Mouse (Mus musculus) neural tube, embryonic 14.5 days (tissue): ENCODE data around the gene Sorcs1. TPM values are rescaled to one million over a fixed set of nuclear protein-coding genes. Genes with fewer than 3 reads are reported as not detected.

ENCODE experiments used
- ATAC-seq: fragments of 200-750 bp; cut with Nextera tagmentation; 2 replicates; pipeline ENCODE4 v1.8.0; 2017; ENCODE audit warnings: low read depth, mild to moderate bottlenecking, moderate TSS enrichment, moderate library complexity
- H3K27ac ChIP-seq: fragments of 300-500 bp; sonication (generic); 2 replicates; pipeline ENCODE4 v1.5.1; 2014; ENCODE audit warnings: low read depth, mild to moderate bottlenecking, control low read depth, low read length, moderate library complexity, mixed read lengths
- H3K27me3 ChIP-seq: fragments of 300-500 bp; sonication (generic); 2 replicates; pipeline ENCODE4 v1.6.1; 2014; ENCODE audit warnings: low read length; ENCODE audit not compliant: control insufficient read depth, insufficient read depth
- H3K36me3 ChIP-seq: fragments of 300-500 bp; sonication (generic); 2 replicates; pipeline ENCODE4 v1.6.1; 2014; ENCODE audit warnings: low read length, mixed read lengths; ENCODE audit not compliant: control insufficient read depth, insufficient read depth
- H3K4me1 ChIP-seq: fragments of 300-500 bp; sonication (generic); 2 replicates; pipeline ENCODE4 v1.6.1; 2014; ENCODE audit warnings: low read length; ENCODE audit not compliant: control insufficient read depth, insufficient read depth
- H3K4me2 ChIP-seq: fragments of 300-500 bp; sonication (generic); 2 replicates; pipeline ENCODE4 v1.6.1; 2014; ENCODE audit warnings: mild to moderate bottlenecking, low read depth, low read length, control low read depth
- H3K4me3 ChIP-seq: fragments of 300-500 bp; sonication (generic); 2 replicates; pipeline ENCODE4 v1.5.1; 2014; ENCODE audit warnings: low read depth, low read length, control low read depth, mixed read lengths
- H3K9ac ChIP-seq: fragments of 300-500 bp; sonication (generic); replicated peaks from 2 replicates; pipeline ENCODE4 v1.6.1; 2014; ENCODE audit warnings: low read depth, mild to moderate bottlenecking, control low read depth, low read length, mixed read lengths
- H3K9me3 ChIP-seq: fragments of 300-500 bp; sonication (generic); 2 replicates; pipeline ENCODE4 v1.6.1; 2016; ENCODE audit warnings: low read length; ENCODE audit not compliant: control insufficient read depth
- WGBS: fragments of 180-500 bp; shearing (Covaris S2); extraction: QIAGEN DNeasy Blood & Tissue Kit; methylation state at CpG from one replicate; pipeline ENCODE4 v1.1.7; 2014; 5-methylcytosine and 5-hydroxymethylcytosine counted together
- polyA plus RNA-seq: library from polyadenylated mRNA; unstranded; fragments of >200 nt; fragmentation: Nextera tagmentation; extraction: Ambion mirVana; gene quantifications from 2 replicates; pipeline ENCODE4 v1.2.1, GENCODE M21; 2014

Gene Sorcs1
- polyA plus RNA-seq, 1 experiment from 2014 or later: 17.9 TPM

GRCm38 (mm10) chr19:50294205-50294604 is 384.2 kb downstream of the Sorcs1 start:
- H3K4me3 ChIP-seq: no peak overlapping the region
- H3K9ac ChIP-seq: no peak overlapping the region
- H3K36me3 ChIP-seq: no peaks in the 10 kb centered on the region
- no peaks in the 10 kb centered on the region for H3K27me3 ChIP-seq
- no peaks in the 10 kb centered on the region for H3K9me3 ChIP-seq
- WGBS: 95% methylated on average over 7 of the region's 7 CpGs
- H3K4me2 ChIP-seq: no peak overlapping the region
- no peak for ATAC-seq
- no peaks in the 10 kb centered on the region for H3K4me1 ChIP-seq
- H3K27ac ChIP-seq: no peak overlapping the region

GRCm38 (mm10) chr19:50264450-50264849 is 414.0 kb downstream of the Sorcs1 start:
- 90% methylated on average over 1 of the region's 1 CpGs for WGBS
- no peaks in the 10 kb centered on the region for H3K4me1 ChIP-seq
- no peaks in the 10 kb centered on the region for H3K36me3 ChIP-seq
- H3K27me3 ChIP-seq: no peaks in the 10 kb centered on the region
- no peak for ATAC-seq
- H3K4me3 ChIP-seq: no peak overlapping the region
- no peaks in the 10 kb centered on the region for H3K9me3 ChIP-seq
- H3K9ac ChIP-seq: no peak overlapping the region
- no peak overlapping the region for H3K4me2 ChIP-seq
- no peak overlapping the region for H3K27ac ChIP-seq

- H3K27ac ChIP-seq: no peak overlapping the region
- no peaks in the 10 kb centered on the region for H3K9me3 ChIP-seq
- H3K27me3 ChIP-seq: no peaks in the 10 kb centered on the region
- H3K36me3 ChIP-seq: no peaks in the 10 kb centered on the region
- no peak; the same call in 1 of the 2 replicates for ATAC-seq
- H3K4me3 ChIP-seq: no peak overlapping the region
- H3K4me1 ChIP-seq: no peaks in the 10 kb centered on the region
- no peak overlapping the region for H3K4me2 ChIP-seq
- no peak overlapping the region for H3K9ac ChIP-seq
- WGBS: 43% methylated on average over 16 of the region's 16 CpGs
Measured at GRCm38 (mm10) chr19:50258718-50259413, 419.6 kb downstream of the Sorcs1 start.

GRCm38 (mm10) chr19:50220476-50220875 is 458.0 kb downstream of the Sorcs1 start:
- H3K4me2 ChIP-seq: no peak overlapping the region
- H3K4me3 ChIP-seq: no peak overlapping the region
- H3K9me3 ChIP-seq: no peaks in the 10 kb centered on the region
- H3K36me3 ChIP-seq: no peaks in the 10 kb centered on the region
- no peaks in the 10 kb centered on the region for H3K4me1 ChIP-seq
- WGBS: 58% methylated on average over 5 of the region's 5 CpGs
- ATAC-seq: no peak
- H3K27ac ChIP-seq: no peak overlapping the region
- H3K27me3 ChIP-seq: no peaks in the 10 kb centered on the region
- no peak overlapping the region for H3K9ac ChIP-seq

GRCm38 (mm10) chr19:50214466-50215228 is 463.8 kb downstream of the Sorcs1 start:
- no peak overlapping the region for H3K27ac ChIP-seq
- H3K27me3 ChIP-seq: no peaks in the 10 kb centered on the region
- H3K36me3 ChIP-seq: no peaks in the 10 kb centered on the region
- no peaks in the 10 kb centered on the region for H3K9me3 ChIP-seq
- 0 out of 2 replicates have a peak, but pooled peaks have one; percentile 68 for ATAC-seq
- H3K4me2 ChIP-seq: peak overlapping the region; percentile 9; the same call in 1 of the 2 replicates
- H3K4me1 ChIP-seq: no peaks in the 10 kb centered on the region
- H3K9ac ChIP-seq: no peak overlapping the region
- WGBS: 31% methylated on average over 7 of the region's 7 CpGs
- H3K4me3 ChIP-seq: no peak overlapping the region

- Histone ChIP-seq H3K36me3 (no peaks in the 10 kb centered on the region), H3K27ac (no peak overlapping the region), H3K27me3 (no peaks in the 10 kb centered on the region), H3K4me3 (no peak overlapping the region), H3K9ac (no peak overlapping the region), H3K4me2 (no peak overlapping the region), H3K4me1 (no peaks in the 10 kb centered on the region), H3K9me3 (no peaks in the 10 kb centered on the region)
- 47% methylated on average over 7 of the region's 7 CpGs for WGBS
- no peak for ATAC-seq
Measured at GRCm38 (mm10) chr19:50210456-50210855, 468.0 kb downstream of the Sorcs1 start.

GRCm38 (mm10) chr19:50204341-50204740 is 474.1 kb downstream of the Sorcs1 start:
- Histone ChIP-seq H3K9ac (no peak overlapping the region), H3K27me3 (no peaks in the 10 kb centered on the region), H3K27ac (no peak overlapping the region), H3K4me1 (no peaks in the 10 kb centered on the region), H3K9me3 (no peaks in the 10 kb centered on the region), H3K4me2 (no peak overlapping the region), H3K4me3 (no peak overlapping the region), H3K36me3 (no peaks in the 10 kb centered on the region)
- no peak for ATAC-seq
- WGBS: 74% methylated on average over 6 of the region's 6 CpGs

GRCm38 (mm10) chr19:50196592-50196991 is 481.9 kb downstream of the Sorcs1 start:
- ATAC-seq: no peak
- H3K9me3 ChIP-seq: no peaks in the 10 kb centered on the region
- no peaks in the 10 kb centered on the region for H3K36me3 ChIP-seq
- 81% methylated on average over 1 of the region's 1 CpGs for WGBS
- H3K27me3 ChIP-seq: no peaks in the 10 kb centered on the region
- H3K4me3 ChIP-seq: no peak overlapping the region
- H3K9ac ChIP-seq: no peak overlapping the region
- no peak overlapping the region for H3K4me2 ChIP-seq
- H3K27ac ChIP-seq: no peak overlapping the region
- no peaks in the 10 kb centered on the region for H3K4me1 ChIP-seq
